Mouse (Mus musculus) cerebellum, postnatal 14 days (tissue): ENCODE results near the gene Vmn1r180.
"Not testable (repeated sequence)": the region's sequence is repeated elsewhere in the genome, so short reads cannot be mapped to it uniquely, and the experiment has no call there.

ENCODE experiments used
- DNase-seq, 2 experiments: peaks; one replicate each; pipeline ENCODE4 v3.0.0; 2021; ENCODE audit warnings: mixed read lengths in 2 of 2

Gene Vmn1r180

GRCm38 (mm10) chr7:23950332-23950731, at the start of gene Vmn1r180:
Gene Vmn1r180 (plus strand): TSS chr7:23950632.
- no peak for DNase-seq

GRCm38 (mm10) chr7:23926678-23927077, 23.8 kb upstream of the Vmn1r180 start, which contains the start of gene Vmn1r179:
Gene Vmn1r179 (plus strand): TSS chr7:23926978.
- DNase-seq, result no peak

- DNase-seq, result peak; percentile 35 to 48
Observed at GRCm38 (mm10) chr7:23968044-23968443, 17.6 kb downstream of the Vmn1r180 start.

- not testable (repeated sequence) for DNase-seq
Observed at GRCm38 (mm10) chr7:23974315-23974714, 23.9 kb downstream of the Vmn1r180 start, which contains the start of gene Vmn1r181. Gene Vmn1r181 (plus strand): TSS chr7:23974615.

GRCm38 (mm10) chr7:24001391-24001790, 51.0 kb downstream of the Vmn1r180 start, which contains the start of gene V1rd19:
Gene V1rd19 (plus strand): TSS chr7:24001691.
- DNase-seq, result no peak
